Mouse (Mus musculus): ENCODE measurements around the gene Acad12. TPM values are rescaled to one million over a fixed set of nuclear protein-coding genes. Genes with fewer than 3 reads are reported as not detected.
A peak's percentile ranks its signal among the peaks of the same experiment; 100 is the strongest.
"Not testable (repeated sequence)": the region's sequence is repeated elsewhere in the genome, so short reads cannot be mapped to it uniquely, and the experiment has no call there.

The Acad12 gene
- polyA plus RNA-seq, 1 experiment from 2014 or later = 2.5 TPM

GRCm38 (mm10) chr5:121606151-121606550 lies 12.6 kb downstream of the Acad12 start:
- no peaks in the 10 kb centered on the region for H3K4me1 ChIP-seq
- H3K27ac ChIP-seq = no peak overlapping the region
- H3K4me2 ChIP-seq (replicated peaks) = no peak overlapping the region
- H3K4me3 ChIP-seq = no peak overlapping the region
- no peak for ATAC-seq (ENCODE audit: insufficient number of reproducible peaks, insufficient read depth, low FRiP score, low TSS enrichment)
- H3K27me3 ChIP-seq = no peaks in the 10 kb centered on the region
- H3K36me3 ChIP-seq = no peaks in the 10 kb centered on the region
- 3% methylated on average over 2 of the region's 2 CpGs for WGBS
- no peaks in the 10 kb centered on the region for H3K9me3 ChIP-seq
- H3K9ac ChIP-seq = no peak overlapping the region

DNA sequence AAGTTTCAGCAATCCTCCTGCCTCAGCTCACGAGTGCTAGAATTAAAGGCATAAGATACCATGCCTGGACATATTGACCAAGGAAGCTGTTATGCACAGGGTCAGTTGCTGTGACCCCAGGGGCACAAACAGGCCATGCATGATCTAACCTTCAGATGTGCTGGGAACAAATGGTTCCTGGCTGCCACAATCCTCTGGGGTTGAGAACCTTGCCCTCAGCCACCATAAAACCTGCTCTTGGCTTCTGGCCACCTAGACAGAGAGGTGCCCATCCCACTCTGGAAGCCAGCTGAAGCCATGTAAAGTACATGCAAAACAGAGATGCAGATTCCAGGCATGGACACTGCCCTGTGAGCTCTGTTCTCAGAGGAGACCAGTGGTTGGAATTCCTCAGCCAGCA lies 14.9 kb downstream of the Acad12 start:
- 63% methylated on average over 1 of the region's 1 CpGs for WGBS
- not testable (repeated sequence) for H3K9me3 ChIP-seq; H3K4me3 ChIP-seq; H3K36me3 ChIP-seq; H3K9ac ChIP-seq; H3K4me1 ChIP-seq; H3K27ac ChIP-seq; ATAC-seq (ENCODE audit: insufficient number of reproducible peaks, insufficient read depth, low FRiP score, low TSS enrichment); H3K4me2 ChIP-seq (replicated peaks); H3K27me3 ChIP-seq

DNA sequence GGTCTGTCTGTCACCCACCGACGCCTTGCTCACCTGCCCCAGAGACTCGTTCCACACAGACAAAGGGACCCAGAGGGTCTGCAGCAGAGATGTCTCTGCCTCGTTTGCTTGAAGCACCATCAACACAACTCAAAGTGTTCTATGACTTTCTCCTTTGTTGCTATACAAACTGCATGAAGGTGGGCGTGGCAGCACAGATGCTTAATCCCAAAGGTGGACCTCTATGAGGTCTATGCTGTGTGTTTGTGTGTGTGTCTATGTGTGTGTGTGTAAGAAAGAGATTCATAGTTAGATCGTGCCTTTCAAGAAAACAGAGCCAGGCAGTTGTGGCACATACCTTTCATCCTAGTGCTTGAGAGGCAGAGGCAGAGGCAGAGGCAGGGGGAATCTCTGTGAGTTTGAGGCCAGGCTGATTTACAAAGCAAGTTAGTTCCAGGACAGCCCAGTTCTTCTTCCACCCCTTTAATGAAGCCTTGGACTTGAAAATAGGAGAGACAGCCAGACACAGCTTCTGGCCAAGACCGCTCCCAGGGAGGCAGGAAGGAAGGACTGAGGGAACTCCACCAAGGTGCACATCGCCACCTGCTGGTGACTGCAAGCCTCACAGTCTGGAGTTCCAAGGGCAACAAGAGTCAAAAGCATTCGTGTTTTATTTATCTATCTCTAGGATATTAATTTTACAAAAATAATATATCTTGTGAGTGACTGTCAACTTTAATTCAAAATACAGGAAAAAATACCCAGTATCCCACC lies 17.0 kb downstream of the Acad12 start:
- WGBS = 28% methylated on average over 9 of the region's 9 CpGs
- Histone ChIP-seq H3K4me2 (replicated peaks) (no peak overlapping the region), H3K9ac (no peak overlapping the region), H3K9me3 (no peaks in the 10 kb centered on the region), H3K4me1 (no peaks in the 10 kb centered on the region), H3K4me3 (no peak overlapping the region), H3K27me3 (no peaks in the 10 kb centered on the region), H3K27ac (no peak overlapping the region), H3K36me3 (no peaks in the 10 kb centered on the region)
- ATAC-seq (ENCODE audit: insufficient number of reproducible peaks, insufficient read depth, low FRiP score, low TSS enrichment) = no peak

DNA sequence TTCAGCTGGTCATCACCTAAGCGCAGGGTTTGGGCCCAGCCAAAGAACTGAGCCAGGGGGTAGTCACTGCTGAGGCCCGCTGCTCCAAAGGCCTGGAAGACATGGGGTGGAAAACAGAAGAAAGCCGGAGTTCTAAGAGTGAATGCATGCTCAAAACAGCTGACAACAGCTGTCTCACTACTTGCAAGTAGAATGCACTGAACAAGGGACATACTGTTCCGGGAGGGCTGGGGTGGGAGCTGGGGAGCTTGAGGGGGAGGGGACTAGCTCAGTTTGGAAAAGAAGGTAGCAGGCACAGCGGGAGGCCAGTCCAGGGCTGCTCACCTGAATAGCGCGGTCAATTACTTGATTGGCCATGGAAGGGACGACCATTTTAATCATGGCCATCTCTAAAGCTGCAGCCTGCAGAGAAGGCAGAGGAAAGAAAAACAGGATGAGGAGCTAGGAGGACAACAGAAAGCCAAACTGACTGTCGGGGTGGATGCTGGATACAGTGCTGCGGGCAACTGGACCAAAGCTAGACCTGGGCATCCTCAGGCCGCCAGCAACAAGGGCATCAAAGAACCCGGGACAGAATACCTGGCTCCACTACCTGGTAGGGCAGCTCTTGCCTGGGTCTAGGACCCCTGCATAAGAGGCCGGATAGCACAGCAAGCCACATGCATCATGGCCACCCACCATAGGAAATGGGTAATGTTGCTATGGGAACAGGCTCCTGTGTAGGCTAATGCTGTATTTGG lies 19.7 kb downstream of the Acad12 start:
- no peaks in the 10 kb centered on the region for H3K36me3 ChIP-seq
- H3K4me2 ChIP-seq (replicated peaks) = no peak overlapping the region
- WGBS = 53% methylated on average over 13 of the region's 13 CpGs
- peaks cover 4% of the 10 kb centered on the region; the same call in 1 of the 2 replicates for H3K4me1 ChIP-seq
- H3K27ac ChIP-seq = no peak overlapping the region
- no peak overlapping the region for H3K9ac ChIP-seq
- no peak for ATAC-seq (ENCODE audit: insufficient number of reproducible peaks, insufficient read depth, low FRiP score, low TSS enrichment)
- H3K27me3 ChIP-seq = no peaks in the 10 kb centered on the region
- no peaks in the 10 kb centered on the region for H3K9me3 ChIP-seq
- H3K4me3 ChIP-seq = no peak overlapping the region

DNA sequence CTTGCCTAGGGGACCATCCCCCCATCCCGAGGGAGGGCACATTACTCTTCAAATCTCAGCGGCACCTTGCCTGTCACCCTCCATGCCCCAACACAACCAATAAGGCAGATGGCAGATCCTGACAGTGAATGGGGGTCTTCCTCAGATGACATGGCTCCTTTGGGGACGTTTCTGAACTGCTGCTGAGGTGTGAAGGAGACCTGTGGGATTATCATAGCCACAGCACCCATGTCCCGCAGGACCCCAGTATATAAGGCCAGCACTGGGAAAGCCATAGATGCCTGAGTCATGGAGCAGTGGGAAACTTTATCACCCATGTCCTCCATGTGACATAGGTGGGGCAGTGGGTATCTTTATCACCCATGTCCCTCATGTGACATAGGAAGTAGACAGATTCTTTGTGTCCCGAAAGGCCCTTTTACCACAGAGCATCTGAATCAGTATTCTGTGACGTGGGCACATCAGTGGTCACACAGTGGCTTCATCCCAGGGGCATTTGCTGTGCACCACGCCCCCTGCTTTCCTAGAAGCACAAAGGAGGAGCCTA lies 20.7 kb downstream of the Acad12 start:
- peaks cover 4% of the 10 kb centered on the region; the same call in 1 of the 2 replicates for H3K4me1 ChIP-seq
- no peak overlapping the region for H3K9ac ChIP-seq
- 74% methylated on average over 7 of the region's 7 CpGs for WGBS
- H3K4me2 ChIP-seq (replicated peaks) = no peak overlapping the region
- no peak for ATAC-seq (ENCODE audit: insufficient number of reproducible peaks, insufficient read depth, low FRiP score, low TSS enrichment)
- H3K9me3 ChIP-seq = no peaks in the 10 kb centered on the region
- no peaks in the 10 kb centered on the region for H3K36me3 ChIP-seq
- H3K27me3 ChIP-seq = no peaks in the 10 kb centered on the region
- H3K27ac ChIP-seq = no peak overlapping the region
- no peak overlapping the region for H3K4me3 ChIP-seq

DNA sequence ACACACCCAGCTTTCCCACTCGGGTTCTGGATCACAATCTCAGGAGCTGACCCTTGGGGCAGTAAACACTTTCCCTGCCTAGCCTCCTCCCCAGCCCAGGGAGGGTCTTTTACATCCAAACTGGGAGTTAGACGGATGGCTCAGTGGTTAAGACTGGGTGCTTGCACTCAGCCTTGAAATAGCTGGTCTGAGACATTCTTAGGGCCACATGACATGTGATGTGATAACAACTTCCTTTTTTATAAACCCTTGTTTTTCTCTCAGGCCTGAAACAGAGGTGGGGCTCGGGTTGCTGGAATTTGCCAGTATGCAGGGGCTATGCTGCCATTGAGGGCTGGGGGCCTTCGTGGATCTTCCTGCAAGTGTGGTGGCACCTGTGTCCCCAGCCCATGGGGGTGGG lies 21.4 kb downstream of the Acad12 start:
- WGBS = 68% methylated on average over 4 of the region's 4 CpGs
- no peak for ATAC-seq (ENCODE audit: insufficient number of reproducible peaks, insufficient read depth, low FRiP score, low TSS enrichment)
- Histone ChIP-seq H3K4me3 (no peak overlapping the region), H3K36me3 (no peaks in the 10 kb centered on the region), H3K4me2 (replicated peaks) (no peak overlapping the region), H3K27me3 (no peaks in the 10 kb centered on the region), H3K9ac (no peak overlapping the region), H3K9me3 (no peaks in the 10 kb centered on the region), H3K27ac (no peak overlapping the region), H3K4me1 (peaks cover 4% of the 10 kb centered on the region; the same call in 1 of the 2 replicates)

GRCm38 (mm10) chr5:121596226-121596625 lies 22.5 kb downstream of the Acad12 start:
- peaks cover 14% of the 10 kb centered on the region; the same call in 1 of the 2 replicates for H3K4me1 ChIP-seq
- no peak overlapping the region for H3K4me2 ChIP-seq (replicated peaks)
- H3K9ac ChIP-seq = no peak overlapping the region
- no peak overlapping the region for H3K4me3 ChIP-seq
- WGBS = 77% methylated on average over 6 of the region's 6 CpGs
- ATAC-seq (ENCODE audit: insufficient number of reproducible peaks, insufficient read depth, low FRiP score, low TSS enrichment) = no peak
- H3K9me3 ChIP-seq = no peaks in the 10 kb centered on the region
- no peaks in the 10 kb centered on the region for H3K27me3 ChIP-seq
- no peaks in the 10 kb centered on the region for H3K36me3 ChIP-seq
- no peak overlapping the region for H3K27ac ChIP-seq

DNA sequence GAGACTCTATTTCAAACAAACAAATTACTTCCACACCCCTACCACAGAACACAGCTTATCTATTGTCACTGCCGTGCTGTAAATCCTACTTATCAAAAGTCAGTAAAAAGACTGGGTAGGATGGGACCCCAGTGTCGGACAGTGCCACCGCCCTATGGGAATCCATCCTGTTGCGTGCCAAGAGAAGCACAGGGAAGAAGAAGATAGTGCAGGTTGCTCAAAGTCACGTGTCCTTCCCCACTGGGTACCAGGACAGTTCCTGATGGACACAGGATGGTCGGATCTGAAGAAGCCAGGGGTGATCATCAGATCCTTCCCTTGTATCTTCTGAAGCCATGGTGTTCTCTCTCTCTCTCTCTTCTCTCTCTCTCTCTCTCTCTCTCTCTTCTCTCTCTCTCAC lies 23.0 kb downstream of the Acad12 start:
- Histone ChIP-seq H3K27ac (no peak overlapping the region), H3K27me3 (no peaks in the 10 kb centered on the region), H3K4me1 (peaks cover 15% of the 10 kb centered on the region; the same call in 1 of the 2 replicates), H3K9me3 (no peaks in the 10 kb centered on the region), H3K9ac (no peak overlapping the region), H3K36me3 (no peaks in the 10 kb centered on the region), H3K4me2 (replicated peaks) (no peak overlapping the region), H3K4me3 (no peak overlapping the region)
- ATAC-seq (ENCODE audit: insufficient number of reproducible peaks, insufficient read depth, low FRiP score, low TSS enrichment) = no peak
- 80% methylated on average over 6 of the region's 6 CpGs for WGBS

DNA sequence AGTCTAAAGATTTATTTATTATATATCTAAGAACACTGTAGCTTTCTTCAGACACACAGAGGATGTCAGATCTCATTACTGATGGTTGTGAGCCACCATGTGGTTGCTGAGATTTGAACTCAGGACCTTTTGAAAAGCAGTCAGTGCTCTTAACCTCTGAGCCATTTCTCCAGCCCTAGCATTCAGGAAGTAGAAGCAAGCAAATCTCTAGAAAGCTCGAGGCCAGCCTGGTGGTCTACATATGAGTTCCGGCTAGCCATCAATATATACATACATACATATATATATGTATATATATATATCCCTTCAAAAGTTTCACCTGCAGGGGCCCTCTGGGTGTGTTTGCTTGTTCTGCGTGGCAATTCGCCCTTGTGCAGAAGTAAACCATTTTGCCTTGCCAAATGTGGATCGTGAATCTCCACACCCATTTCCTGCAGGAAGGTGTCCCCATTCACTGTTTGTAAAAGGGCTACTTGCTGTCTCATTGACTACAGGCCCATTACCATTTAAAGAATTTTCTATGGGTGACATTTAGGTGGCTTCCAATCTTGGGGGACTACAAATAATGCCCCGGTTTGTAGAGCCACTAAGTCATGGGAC lies 23.9 kb downstream of the Acad12 start:
- ATAC-seq (ENCODE audit: insufficient number of reproducible peaks, insufficient read depth, low FRiP score, low TSS enrichment) = no peak
- Histone ChIP-seq H3K9me3 (no peaks in the 10 kb centered on the region), H3K36me3 (no peaks in the 10 kb centered on the region), H3K27me3 (no peaks in the 10 kb centered on the region), H3K27ac (peak overlapping the region; percentile 91), H3K4me2 (replicated peaks) (peak overlapping the region; percentile 92), H3K4me1 (peaks cover 15% of the 10 kb centered on the region; the same call in 1 of the 2 replicates), H3K4me3 (no peak overlapping the region), H3K9ac (no peak overlapping the region)
- 83% methylated on average over 6 of the region's 6 CpGs for WGBS

GRCm38 (mm10) chr5:121593451-121594401 lies 25.0 kb downstream of the Acad12 start, which contains the start of gene Aldh2:
Gene Aldh2 (minus strand): TSS chr5:121593824.
- Histone ChIP-seq H3K4me3 (peak within 1 kb of the TSS; percentile 88), H3K36me3 (no peaks in the 10 kb centered on the region), H3K27me3 (no peaks in the 10 kb centered on the region), H3K4me2 (replicated peaks) (peak within 1 kb of the TSS; percentile 92), H3K27ac (peak within 1 kb of the TSS; percentile 91), H3K9me3 (no peaks in the 10 kb centered on the region), H3K9ac (peak within 1 kb of the TSS; percentile 77), H3K4me1 (peaks cover 15% of the 10 kb centered on the region; the same call in 1 of the 2 replicates)
- ATAC-seq (ENCODE audit: insufficient number of reproducible peaks, insufficient read depth, low FRiP score, low TSS enrichment) = peak; percentile 88
- 2% methylated on average over 47 of the region's 47 CpGs for WGBS
